Mouse (Mus musculus): ENCODE measurements at regions not wholly inside any gene's neighbourhood (a gene's known extent, or its start where the extent isn't known, plus 50 kb on each side); places are given as distances from the start of the nearest gene placed in this dataset.

DNA sequence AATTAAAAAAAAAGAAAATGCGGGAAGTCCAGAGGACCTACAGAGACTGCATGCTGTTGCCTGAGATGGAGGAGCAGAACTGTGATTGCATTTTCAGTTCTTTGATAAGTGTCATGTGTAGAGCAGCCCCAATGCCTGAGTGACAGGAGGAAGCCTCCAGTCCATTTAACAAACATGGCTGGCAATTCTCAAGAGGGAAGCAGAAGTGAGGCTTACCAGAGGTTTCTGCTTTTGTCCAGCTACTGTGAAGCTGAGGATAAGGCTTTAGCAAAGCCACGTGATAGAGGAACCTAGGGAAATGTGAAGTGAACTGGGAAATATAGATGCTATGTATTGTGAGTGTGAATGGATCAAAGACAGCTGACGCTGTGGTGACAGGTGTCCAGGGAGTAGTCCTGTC lies 56.6 kb downstream of the Sucnr1 start:
- no peak for TF ChIP-seq CTCF (conservative IDR thresholded peaks at IDR 0.05; ENCODE audit: insufficient read depth, insufficient read length, low read depth, low read length)
- no peak for TF ChIP-seq POLR2A (IDR thresholded peaks at IDR 0.05; ENCODE audit: low read depth, low read length)
- Histone ChIP-seq H3K4me1 (ENCODE audit: control insufficient read depth, insufficient read depth, low read length) (no peaks in the 10 kb centered on the region), H3K27ac (ENCODE audit: insufficient read depth, low read depth, low read length) (no peak overlapping the region), H3K27me3 (replicated peaks; ENCODE audit: control insufficient read depth, insufficient read depth, low read length) (no peaks in the 10 kb centered on the region), H3K4me3 (ENCODE audit: insufficient read depth, low read depth, low read length) (no peak overlapping the region), H3K36me3 (ENCODE audit: control insufficient read depth, insufficient read depth, low read length) (no peaks in the 10 kb centered on the region)
- 92% methylated on average over 3 of the region's 3 CpGs for WGBS
- no peak for DNase-seq

GRCm38 (mm10) chr3:60159865-60160264 lies 78.2 kb downstream of the Sucnr1 start:
- no peak overlapping the region for H3K4me3 ChIP-seq (ENCODE audit: insufficient read depth, low read depth, low read length)
- no peaks in the 10 kb centered on the region for H3K36me3 ChIP-seq (ENCODE audit: control insufficient read depth, insufficient read depth, low read length)
- 86% methylated on average over 3 of the region's 3 CpGs for WGBS
- TF ChIP-seq CTCF (conservative IDR thresholded peaks at IDR 0.05; ENCODE audit: insufficient read depth, insufficient read length, low read depth, low read length) (no peak), POLR2A (IDR thresholded peaks at IDR 0.05; ENCODE audit: low read depth, low read length) (no peak)
- DNase-seq: no peak
- no peaks in the 10 kb centered on the region for H3K4me1 ChIP-seq (ENCODE audit: control insufficient read depth, insufficient read depth, low read length)
- H3K27me3 ChIP-seq (replicated peaks; ENCODE audit: control insufficient read depth, insufficient read depth, low read length): no peaks in the 10 kb centered on the region
- H3K27ac ChIP-seq (ENCODE audit: insufficient read depth, low read depth, low read length): no peak overlapping the region

GRCm38 (mm10) chr3:60167633-60168032 lies 86.0 kb downstream of the Sucnr1 start:
- WGBS: 79% methylated on average over 3 of the region's 3 CpGs
- Histone ChIP-seq H3K36me3 (ENCODE audit: control insufficient read depth, insufficient read depth, low read length) (no peaks in the 10 kb centered on the region), H3K4me1 (ENCODE audit: control insufficient read depth, insufficient read depth, low read length) (no peaks in the 10 kb centered on the region; the same call in 1 of the 2 replicates), H3K27ac (ENCODE audit: insufficient read depth, low read depth, low read length) (no peak overlapping the region), H3K4me3 (ENCODE audit: insufficient read depth, low read depth, low read length) (no peak overlapping the region), H3K27me3 (replicated peaks; ENCODE audit: control insufficient read depth, insufficient read depth, low read length) (no peaks in the 10 kb centered on the region)
- TF ChIP-seq CTCF (conservative IDR thresholded peaks at IDR 0.05; ENCODE audit: insufficient read depth, insufficient read length, low read depth, low read length): no peak
- TF ChIP-seq POLR2A (IDR thresholded peaks at IDR 0.05; ENCODE audit: low read depth, low read length): no peak
- DNase-seq: peak; percentile 6

- H3K4me3 ChIP-seq (ENCODE audit: insufficient read depth, low read depth, low read length): no peak overlapping the region
- DNase-seq: peak; percentile 36
- 28% methylated on average over 2 of the region's 2 CpGs for WGBS
- H3K4me1 ChIP-seq (ENCODE audit: control insufficient read depth, insufficient read depth, low read length): no peaks in the 10 kb centered on the region; the same call in 1 of the 2 replicates
- H3K27me3 ChIP-seq (replicated peaks; ENCODE audit: control insufficient read depth, insufficient read depth, low read length): no peaks in the 10 kb centered on the region
- no peak overlapping the region for H3K27ac ChIP-seq (ENCODE audit: insufficient read depth, low read depth, low read length)
- no peak for TF ChIP-seq POLR2A (IDR thresholded peaks at IDR 0.05; ENCODE audit: low read depth, low read length)
- no peak for TF ChIP-seq CTCF (conservative IDR thresholded peaks at IDR 0.05; ENCODE audit: insufficient read depth, insufficient read length, low read depth, low read length)
- H3K36me3 ChIP-seq (ENCODE audit: control insufficient read depth, insufficient read depth, low read length): no peaks in the 10 kb centered on the region
These were observed 86.7 kb downstream of the Sucnr1 start for GRCm38 (mm10) chr3:60168135-60168926.

DNA sequence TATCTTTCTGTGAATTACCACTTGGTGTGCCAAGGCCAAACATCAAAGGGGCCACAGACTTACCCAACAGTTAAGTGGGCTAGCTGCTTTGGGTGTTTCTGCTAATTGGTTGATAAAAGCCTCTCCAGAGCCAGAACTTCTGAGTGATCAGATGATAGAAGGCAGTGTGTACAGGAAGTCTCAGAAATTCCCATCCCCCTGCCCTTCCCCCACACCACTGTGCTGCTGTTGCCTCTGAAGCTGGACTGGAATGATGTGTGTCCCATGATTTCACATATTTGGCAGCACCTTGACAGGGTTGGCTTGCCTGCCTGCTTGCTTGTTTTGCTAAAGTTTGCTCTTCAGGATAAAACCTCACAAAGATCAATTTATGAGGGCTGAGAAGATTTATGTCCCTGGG lies 87.9 kb downstream of the Sucnr1 start:
- H3K4me3 ChIP-seq (ENCODE audit: insufficient read depth, low read depth, low read length): no peak overlapping the region
- H3K27ac ChIP-seq (ENCODE audit: insufficient read depth, low read depth, low read length): no peak overlapping the region
- H3K36me3 ChIP-seq (ENCODE audit: control insufficient read depth, insufficient read depth, low read length): no peaks in the 10 kb centered on the region
- TF ChIP-seq CTCF (conservative IDR thresholded peaks at IDR 0.05; ENCODE audit: insufficient read depth, insufficient read length, low read depth, low read length): no peak
- TF ChIP-seq POLR2A (IDR thresholded peaks at IDR 0.05; ENCODE audit: low read depth, low read length): no peak
- H3K27me3 ChIP-seq (replicated peaks; ENCODE audit: control insufficient read depth, insufficient read depth, low read length): no peaks in the 10 kb centered on the region
- no peaks in the 10 kb centered on the region; the same call in 1 of the 2 replicates for H3K4me1 ChIP-seq (ENCODE audit: control insufficient read depth, insufficient read depth, low read length)
- DNase-seq: no peak

DNA sequence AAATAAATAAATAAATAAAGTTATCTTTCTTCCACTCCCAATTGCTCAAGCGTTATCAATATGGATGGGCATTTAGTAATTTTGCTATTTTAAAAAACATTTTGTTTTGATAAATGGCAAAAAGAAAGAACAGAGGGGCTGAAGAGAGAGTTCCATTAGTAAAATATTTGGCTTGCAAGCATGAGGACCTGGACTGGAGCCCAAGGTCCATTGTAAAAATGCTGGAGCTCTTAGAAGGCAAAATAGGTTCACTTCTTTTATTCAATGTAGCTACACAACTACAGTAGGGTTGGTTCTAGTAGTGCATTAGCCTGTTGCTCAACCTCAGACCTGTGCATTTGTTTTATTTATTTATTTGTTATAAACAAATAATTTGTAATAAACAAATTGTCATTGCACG lies 102.8 kb downstream of the Sucnr1 start:
- no peak overlapping the region for H3K4me3 ChIP-seq (ENCODE audit: insufficient read depth, low read depth, low read length)
- DNase-seq: no peak
- H3K4me1 ChIP-seq (ENCODE audit: control insufficient read depth, insufficient read depth, low read length): no peaks in the 10 kb centered on the region
- no peaks in the 10 kb centered on the region for H3K36me3 ChIP-seq (ENCODE audit: control insufficient read depth, insufficient read depth, low read length)
- H3K27me3 ChIP-seq (replicated peaks; ENCODE audit: control insufficient read depth, insufficient read depth, low read length): no peaks in the 10 kb centered on the region
- no peak for TF ChIP-seq POLR2A (IDR thresholded peaks at IDR 0.05; ENCODE audit: low read depth, low read length)
- no peak for TF ChIP-seq CTCF (conservative IDR thresholded peaks at IDR 0.05; ENCODE audit: insufficient read depth, insufficient read length, low read depth, low read length)
- WGBS: 96% methylated on average over 2 of the region's 2 CpGs
- no peak overlapping the region for H3K27ac ChIP-seq (ENCODE audit: insufficient read depth, low read depth, low read length)

DNA sequence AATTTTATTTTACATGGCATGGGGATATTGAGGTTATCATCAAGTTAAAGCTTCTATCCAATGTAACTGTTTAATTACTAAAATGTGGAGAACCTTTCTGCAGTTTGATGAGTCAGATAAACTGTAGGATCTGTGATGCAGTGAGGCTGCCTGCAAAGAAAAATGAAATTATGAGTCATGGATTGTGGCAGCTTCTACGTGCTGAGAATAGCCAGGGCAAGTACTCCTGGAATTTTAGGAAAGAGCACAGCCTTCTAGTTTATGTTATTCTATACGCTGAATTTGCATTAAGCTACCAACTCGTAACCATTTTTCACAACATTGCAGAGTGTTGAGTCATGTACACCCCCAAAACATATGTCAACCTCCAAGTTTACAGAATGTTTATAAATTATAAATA lies 114.4 kb downstream of the Sucnr1 start:
- Histone ChIP-seq H3K36me3 (ENCODE audit: control insufficient read depth, insufficient read depth, low read length) (no peaks in the 10 kb centered on the region), H3K27me3 (replicated peaks; ENCODE audit: control insufficient read depth, insufficient read depth, low read length) (no peaks in the 10 kb centered on the region), H3K27ac (ENCODE audit: insufficient read depth, low read depth, low read length) (no peak overlapping the region), H3K4me1 (ENCODE audit: control insufficient read depth, insufficient read depth, low read length) (no peaks in the 10 kb centered on the region), H3K4me3 (ENCODE audit: insufficient read depth, low read depth, low read length) (no peak overlapping the region)
- no peak for TF ChIP-seq CTCF (conservative IDR thresholded peaks at IDR 0.05; ENCODE audit: insufficient read depth, insufficient read length, low read depth, low read length)
- no peak for TF ChIP-seq POLR2A (IDR thresholded peaks at IDR 0.05; ENCODE audit: low read depth, low read length)
- WGBS: 86% methylated on average over 3 of the region's 3 CpGs
- DNase-seq: no peak

All from kidney, adult 2 months (tissue).